Mouse (Mus musculus): Measurements from ENCODE around the gene Gm8362.
"Not testable (repeated sequence)": the region's sequence is repeated elsewhere in the genome, so short reads cannot be mapped to it uniquely, and the experiment has no call there.

Gm8362 gene

DNA sequence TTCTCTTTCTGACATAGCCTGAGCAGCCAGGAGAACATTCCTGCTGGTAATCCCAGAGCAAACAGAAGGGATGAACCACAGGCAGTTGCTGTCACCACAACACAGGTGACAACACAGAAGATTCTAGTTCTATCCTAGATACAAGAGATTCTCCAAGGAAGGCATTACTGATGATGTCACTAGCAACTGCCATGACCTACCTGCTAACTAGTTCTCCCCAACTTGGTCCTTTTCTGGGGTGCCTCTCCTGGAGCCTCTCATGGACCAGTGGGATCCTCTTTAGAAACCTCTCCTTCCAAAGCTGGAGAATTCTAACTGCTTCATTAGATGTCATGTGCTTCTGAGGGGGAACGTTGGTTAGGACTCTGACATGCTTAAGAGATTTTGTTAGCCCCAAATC is at the start of gene Gm8362:
Gene Gm8362 (minus strand): TSS at position 101 of the 400 bp plus-strand sequence.
- not testable (repeated sequence) for DNase-seq (ENCODE audit: low read depth, low spot score)

DNA sequence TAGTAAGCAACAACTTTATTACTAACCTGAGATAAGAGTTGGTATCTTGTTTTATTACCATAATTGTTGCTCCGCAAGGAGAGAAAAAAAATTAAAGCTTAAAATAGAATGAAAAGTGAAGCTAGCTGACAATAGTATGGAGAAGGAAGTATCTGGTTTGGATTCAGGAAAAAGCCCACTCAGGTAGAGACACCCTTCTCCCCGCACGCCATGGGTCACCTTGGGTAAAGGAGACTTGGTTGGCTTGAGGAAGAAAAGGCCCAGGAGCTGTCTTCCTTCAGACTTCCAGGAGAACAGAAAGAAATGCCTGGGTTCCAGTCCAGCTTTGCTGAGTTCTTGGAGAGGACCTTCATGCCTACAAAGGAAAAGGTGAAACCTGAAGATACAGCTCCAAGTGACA is 49.1 kb upstream of the Gm8362 start:
- DNase-seq (ENCODE audit: low read depth, low spot score), result not testable (repeated sequence)

DNA sequence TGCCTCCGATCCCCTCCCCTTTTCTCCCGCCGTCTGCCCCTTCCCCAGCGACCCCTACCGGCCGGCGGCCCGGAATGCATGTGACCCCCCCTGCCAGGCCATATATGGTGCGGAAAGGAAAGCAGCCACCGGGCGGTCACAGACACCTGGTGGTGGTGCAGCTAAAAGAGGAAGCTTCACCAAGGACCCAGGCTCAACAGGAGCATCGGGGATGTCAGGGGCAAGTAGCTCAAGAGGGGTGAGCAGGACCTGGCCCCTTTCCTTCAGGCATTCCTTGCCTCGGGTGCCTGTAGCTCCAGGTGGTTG is 17.0 kb downstream of the Gm8362 start:
- DNase-seq (ENCODE audit: low read depth, low spot score), result not testable (repeated sequence)

DNA sequence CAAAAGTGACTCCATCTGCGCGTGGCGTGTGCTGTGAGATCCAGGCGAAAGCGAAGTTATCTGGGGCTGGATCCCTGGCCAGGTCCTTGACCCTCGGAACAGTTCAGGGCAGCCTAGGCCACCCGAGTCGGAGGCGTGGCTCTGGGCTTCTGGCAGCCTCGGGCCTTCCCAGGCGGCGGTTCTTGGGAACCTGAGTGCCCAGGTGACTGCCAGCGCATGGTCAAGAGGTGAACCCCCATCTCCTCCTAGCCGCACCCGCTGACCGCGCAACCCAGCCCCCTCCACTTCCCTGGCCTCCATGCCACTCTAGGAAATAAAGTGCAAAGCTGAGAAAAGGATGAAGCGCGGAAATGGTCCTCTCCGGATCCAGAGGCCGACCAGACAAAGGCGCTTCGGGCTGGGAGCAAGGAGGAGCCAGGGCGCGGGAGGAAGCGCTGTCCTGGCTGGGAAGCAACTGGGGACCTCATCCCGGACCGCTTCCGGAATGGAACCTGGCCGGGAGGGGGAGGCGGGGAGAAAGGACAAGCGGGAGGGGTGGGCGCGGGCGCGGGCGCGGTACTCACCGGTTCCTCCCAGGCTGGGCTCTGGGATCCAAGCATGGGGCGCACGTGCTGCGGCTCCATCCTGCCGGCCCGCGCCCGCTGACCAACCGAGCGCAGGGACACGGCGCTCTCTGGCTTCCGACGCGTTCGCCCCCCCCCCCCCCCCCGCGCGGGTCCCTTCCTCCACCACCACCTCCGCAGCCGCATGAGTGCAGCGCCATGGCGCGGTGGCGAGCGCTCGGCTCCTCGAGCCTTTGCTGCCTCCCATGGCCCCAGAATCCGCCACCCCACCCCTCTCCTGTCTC is 17.6 kb downstream of the Gm8362 start:
- peak; percentile 5 for DNase-seq (ENCODE audit: low read depth, low spot score)

DNA sequence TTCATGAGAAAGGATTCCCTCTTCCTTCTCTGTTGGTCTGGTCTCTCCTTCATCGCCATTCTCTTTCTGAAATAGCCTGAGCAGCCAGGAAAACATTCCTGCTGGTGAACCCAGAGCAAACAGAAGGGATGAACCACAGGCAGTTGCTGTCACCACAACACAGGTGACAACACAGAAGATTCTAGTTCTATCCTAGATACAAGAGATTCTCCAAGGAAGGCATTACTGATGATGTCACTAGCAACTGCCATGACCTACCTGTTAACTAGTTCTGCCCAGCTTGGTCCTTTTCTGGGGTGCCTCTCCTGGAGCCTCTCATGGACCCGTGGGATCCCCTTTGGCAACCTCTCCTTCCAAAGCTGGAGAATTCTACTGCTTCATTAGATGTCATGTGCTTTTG is 32.0 kb downstream of the Gm8362 start, which contains the start of gene Gm3636:
Gene Gm3636 (minus strand): TSS at position 101 of the 400 bp plus-strand sequence.
- not testable (repeated sequence) for DNase-seq (ENCODE audit: low read depth, low spot score)

GRCm38 (mm10) chr14:6720151-6720550 is 54.1 kb downstream of the Gm8362 start, which contains the start of gene Gm8050:
Gene Gm8050 (minus strand): TSS chr14:6720251.
- not testable (repeated sequence) for DNase-seq (ENCODE audit: low read depth, low spot score)

All from ES-CJ7 (cell line).